Mouse (Mus musculus) cerebellum, postnatal 10 days (tissue): ENCODE data around the gene Il17d.

ENCODE experiments used
- DNase-seq, 2 experiments: peaks; one replicate each; pipeline ENCODE4 v3.0.0; 2021; ENCODE audit warnings: mixed read lengths in 2 of 2

Il17d gene

DNA sequence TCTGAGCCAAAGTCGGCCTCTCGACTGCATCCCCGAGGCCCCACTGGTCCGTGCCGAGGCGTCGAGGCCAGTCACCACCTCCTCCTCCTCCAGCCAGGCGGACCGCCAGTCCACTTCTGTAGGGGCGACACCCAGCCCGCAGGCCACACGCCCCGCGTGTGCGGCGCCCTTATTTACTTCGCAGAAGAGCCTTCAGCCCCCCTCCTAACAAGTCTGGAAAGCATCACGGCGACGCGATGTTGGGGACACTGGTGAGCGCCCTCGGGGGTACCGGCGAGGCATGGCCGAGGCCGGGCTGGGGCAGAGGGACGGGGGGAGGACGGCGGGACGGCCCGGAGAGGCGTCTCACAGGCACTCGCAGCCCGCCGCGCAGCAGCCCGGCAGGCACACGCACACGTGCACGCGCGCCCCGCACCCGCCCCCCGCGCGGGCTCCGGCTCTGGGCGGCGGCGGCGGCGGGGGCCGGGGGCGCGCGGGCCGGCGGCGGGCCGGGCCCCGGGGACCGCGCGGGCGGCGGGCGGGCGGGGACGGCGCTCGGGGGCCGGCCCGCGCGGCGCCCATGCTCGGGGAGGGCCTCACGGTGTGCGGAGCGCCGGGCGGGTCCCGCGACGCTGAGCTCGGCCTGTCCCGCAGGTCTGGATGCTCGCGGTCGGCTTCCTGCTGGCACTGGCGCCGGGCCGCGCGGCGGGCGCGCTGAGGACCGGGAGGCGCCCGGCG lies at the start of gene Il17d:
TSS of gene Il17d (plus strand) at position 107 of the 717 bp plus-strand sequence.
- DNase-seq, result peak; percentile 64 to 65

- peak in 1 of 2 experiments; percentile 8 for DNase-seq
These were observed 49.5 kb upstream of the Il17d start for GRCm38 (mm10) chr14:57475057-57475456.

DNA sequence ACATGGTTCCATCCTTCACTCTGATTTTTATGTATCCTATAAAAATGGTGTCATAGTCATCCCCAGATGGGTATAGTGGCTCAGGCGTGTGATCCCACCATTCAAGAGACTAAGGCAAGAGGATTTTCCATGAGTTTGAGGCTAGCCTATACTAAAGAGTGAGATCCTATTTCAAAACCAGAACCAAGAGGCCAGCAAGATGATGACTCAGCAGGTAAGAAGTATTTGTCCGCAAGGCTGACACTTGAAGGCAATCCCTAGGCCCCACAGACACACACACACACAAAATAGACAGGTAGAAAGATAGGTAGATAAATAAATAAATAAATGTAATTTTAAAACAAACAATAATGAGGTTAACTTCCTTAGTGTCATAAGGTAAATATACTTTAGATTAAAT lies 42.3 kb upstream of the Il17d start:
- DNase-seq, result no peak

GRCm38 (mm10) chr14:57484183-57484582 lies 40.4 kb upstream of the Il17d start:
- DNase-seq, result no peak

DNA sequence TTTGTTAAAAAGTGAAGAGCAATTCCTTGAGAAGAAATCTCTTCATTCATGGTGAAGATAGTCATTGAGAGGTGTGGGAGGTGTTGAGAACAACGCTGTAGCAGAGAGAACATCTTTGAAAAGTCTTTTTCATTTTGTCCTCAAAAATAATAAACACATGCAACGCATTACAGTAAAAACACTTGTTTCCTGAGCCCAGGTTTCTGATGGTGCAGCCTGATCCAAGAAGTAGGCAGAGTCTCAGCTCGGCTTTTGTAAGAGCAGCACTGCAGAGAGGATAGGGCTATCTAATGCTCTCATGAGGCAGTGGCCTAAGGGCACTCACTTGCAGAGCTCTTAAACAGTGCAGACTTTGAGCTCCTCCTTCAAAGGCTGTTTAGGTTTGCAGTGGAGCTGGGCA lies 34.9 kb upstream of the Il17d start:
- no peak for DNase-seq

- no peak for DNase-seq
These were observed 30.7 kb upstream of the Il17d start for GRCm38 (mm10) chr14:57493840-57494239.

DNA sequence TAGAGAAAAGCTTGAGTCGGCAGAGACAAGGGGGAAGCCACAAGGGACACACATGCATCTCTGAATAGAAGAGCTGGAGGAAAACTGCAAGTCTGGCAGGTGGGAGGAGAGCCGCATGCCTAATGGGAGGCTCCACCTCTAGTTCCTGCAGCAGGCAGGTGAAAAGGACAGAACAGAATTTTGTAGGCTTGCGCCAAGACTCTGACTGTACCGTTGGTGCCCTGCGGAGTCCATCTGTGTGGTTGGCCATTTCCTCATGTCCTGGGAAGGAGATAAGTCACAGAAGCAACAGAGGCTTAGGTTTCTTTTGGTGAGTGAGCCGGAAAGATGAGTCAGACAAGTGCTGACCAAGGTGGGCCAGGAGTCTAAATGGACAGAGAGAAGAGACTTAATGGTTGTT lies 20.8 kb upstream of the Il17d start:
- peak; percentile 85 to 88 for DNase-seq

- peak in 1 of 2 experiments; percentile 50 for DNase-seq
These were observed 15.0 kb upstream of the Il17d start for GRCm38 (mm10) chr14:57509554-57509953.

- no peak for DNase-seq
These were observed 9.3 kb upstream of the Il17d start for GRCm38 (mm10) chr14:57515156-57515762.

GRCm38 (mm10) chr14:57517001-57517400 lies 7.6 kb upstream of the Il17d start:
- no peak for DNase-seq

DNA sequence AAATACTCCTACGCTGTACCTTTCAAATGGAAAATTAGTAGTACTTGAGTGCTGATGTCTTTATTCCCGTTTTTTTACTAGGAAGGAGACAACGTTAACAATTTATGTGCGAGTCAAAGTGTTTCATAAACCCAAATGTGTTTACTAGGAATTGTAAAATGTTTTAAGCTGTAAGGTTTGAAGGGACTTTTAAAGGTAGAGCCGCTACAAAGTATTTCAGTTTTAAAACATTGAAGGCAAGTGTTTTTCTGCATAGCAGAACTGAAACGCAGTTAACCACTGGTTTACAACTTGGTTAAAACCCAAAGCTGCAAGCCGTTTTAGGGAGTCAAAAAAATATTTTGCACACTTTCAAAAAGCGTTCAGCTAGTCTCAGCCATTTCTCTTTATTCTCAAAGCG lies 815 bp upstream of the Il17d start:
- no peak for DNase-seq

DNA sequence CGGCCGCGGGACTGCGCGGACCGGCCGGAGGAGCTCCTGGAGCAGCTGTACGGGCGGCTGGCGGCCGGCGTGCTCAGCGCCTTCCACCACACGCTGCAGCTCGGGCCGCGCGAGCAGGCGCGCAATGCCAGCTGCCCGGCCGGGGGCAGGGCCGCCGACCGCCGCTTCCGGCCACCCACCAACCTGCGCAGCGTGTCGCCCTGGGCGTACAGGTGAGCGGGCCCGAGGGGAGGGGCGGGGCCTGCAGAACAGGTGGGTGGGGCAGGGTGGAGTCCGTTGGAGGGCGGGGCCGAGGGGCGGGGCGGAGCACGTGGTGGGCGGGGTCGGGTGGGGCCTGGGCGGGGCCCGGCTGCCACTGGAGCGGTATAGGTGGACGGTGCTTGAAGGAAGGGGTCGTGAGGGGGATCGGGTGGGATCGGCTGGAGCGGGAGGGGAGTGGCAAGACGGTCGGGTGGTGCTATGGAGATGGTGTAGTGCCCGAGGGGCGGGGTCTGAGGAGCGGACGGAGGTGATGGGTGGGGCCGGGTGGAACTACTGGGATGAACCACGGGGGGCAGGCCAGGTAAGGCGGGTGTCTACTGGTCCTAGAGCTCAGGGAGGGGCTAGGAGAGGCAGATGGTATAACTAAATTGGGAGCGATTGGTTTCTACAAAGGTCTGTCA lies 942 bp downstream of the Il17d start:
- peak; percentile 85 to 86 for DNase-seq

- no peak for DNase-seq
These were observed 1.6 kb downstream of the Il17d start for GRCm38 (mm10) chr14:57526050-57526623.

- no peak for DNase-seq
These were observed 2.5 kb downstream of the Il17d start for GRCm38 (mm10) chr14:57527122-57527521.

GRCm38 (mm10) chr14:57527598-57527997 lies 3.0 kb downstream of the Il17d start:
- no peak for DNase-seq

DNA sequence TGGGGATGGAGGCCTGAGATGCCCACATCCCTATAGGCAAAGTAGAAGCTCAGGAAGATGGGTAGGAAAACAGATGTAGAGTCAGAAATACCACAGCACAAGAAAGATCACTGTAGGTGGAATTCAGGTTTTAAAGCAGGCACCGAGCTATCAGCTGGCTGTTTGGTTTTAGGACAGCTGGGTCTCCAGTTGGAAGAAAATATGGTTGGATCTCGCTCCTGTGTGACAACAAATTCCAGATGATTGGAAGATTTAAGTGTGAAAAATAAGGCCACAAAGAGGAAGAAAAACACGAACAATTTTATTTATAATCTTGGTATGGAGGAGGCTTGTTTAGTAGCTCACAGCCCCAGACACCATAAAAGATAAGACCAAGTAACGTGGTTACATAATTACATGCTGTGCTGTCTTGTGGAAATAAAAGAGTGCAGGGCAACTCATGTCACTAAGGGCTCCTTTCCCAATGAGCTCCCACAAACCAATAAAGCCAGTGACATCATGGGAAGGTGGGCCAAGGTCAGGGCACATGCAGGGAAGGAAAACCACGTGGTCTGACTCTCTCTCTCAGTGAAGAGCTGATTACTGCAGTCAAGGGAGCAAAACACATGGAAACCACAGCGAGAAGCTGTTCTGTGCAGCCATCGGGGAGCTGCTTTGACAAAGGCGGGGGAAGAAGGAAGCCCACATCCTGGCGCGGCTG lies 4.7 kb downstream of the Il17d start:
- peak in 1 of 2 experiments; percentile 24 for DNase-seq

DNA sequence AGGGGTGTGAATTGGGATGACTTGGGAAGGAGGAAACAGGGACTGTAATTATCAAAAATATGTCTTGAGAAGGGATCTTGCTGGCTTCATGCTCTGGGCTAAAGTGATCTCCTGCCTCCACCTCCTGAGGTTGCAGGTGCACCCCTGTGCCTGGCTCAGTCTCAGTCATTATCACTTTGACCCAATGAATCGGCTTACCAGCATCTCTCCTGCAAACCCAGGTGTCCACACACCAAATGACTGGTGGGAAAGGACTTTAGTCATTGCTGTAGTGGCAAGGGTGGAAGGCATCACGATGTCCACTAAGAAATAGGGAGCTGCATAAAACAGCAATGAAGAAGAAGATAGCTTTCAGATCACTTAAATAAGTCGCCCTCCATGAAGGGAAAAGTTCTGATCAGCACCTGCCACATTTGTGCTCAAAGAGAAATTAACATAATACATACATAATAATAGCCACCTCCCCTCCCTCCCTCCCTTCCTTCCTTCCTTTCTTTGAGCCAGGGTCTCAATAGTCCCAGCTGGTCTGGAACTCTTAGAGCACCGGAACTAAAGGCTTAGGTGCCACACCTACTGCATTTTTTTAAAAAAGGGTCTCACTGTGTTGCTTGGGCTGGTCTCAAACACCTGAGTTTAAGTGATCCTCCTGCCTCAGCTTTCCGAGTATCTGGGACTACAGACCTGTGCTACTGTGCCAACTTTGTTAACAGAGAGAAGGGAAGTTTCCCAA lies 5.4 kb downstream of the Il17d start:
- no peak for DNase-seq

GRCm38 (mm10) chr14:57532577-57532976 lies 8.0 kb downstream of the Il17d start:
- DNase-seq, result no peak

DNA sequence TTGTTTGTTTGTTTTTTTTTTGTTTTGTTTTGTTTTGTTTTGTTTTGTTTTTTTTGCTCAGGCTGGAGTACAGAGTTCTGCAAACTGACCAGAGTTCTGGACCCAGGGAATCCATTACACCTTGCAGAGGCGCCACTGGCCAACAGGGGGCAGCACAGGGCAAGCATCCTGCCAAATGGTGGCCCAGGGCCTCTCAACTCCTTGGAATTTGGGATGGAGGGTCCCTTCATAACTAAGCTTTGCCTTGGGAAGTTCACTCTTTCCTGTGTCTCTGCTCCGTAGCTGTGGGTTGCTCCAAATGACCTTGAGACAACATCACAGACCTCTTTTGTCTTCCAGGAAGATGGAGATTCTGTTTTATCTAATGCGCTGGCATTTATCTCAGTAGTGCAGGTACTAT lies 8.6 kb downstream of the Il17d start:
- DNase-seq, result peak; percentile 78 to 84

GRCm38 (mm10) chr14:57533841-57534240 lies 9.3 kb downstream of the Il17d start:
- DNase-seq, result peak in 1 of 2 experiments; percentile 18

DNA sequence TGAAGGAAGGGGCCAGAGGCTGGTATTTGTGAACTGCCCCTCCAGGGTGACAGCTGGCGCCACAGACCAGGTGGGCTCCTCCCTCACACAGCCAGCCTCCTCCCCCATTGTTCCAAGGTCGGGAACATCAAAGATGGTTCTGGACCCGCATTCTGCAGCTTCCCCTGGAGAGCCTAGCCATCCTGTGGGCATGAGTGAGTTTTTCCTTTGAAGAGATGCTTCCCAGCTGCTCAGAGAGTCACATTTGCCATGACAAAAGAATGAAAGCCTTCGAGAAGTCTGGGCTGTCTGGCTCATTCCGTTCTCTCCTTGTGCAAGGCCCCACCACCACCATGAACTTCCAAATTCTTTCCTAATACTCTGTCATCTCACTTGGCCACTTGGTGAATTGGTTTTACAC lies 9.8 kb downstream of the Il17d start:
- peak in 1 of 2 experiments; percentile 12 for DNase-seq

DNA sequence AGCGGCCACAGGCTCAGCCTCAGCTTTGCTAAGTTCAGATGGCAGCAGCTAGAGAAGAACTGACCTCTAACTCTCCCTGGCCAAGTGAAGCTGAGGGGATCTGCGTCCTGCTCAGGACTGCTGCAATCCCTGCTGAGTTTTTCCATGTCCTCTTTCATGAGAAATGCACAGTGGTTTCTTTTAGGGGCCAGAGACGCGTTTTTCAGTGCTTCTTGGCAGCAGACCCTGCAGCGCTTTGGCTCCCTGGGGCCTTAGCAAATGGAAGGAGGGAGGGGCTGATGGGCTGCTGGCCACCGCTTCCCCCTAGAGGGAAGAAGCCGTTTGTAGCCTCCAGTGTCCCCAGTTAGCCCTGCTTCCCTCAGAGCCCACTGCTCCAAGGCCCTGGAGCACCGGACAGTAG lies 10.4 kb downstream of the Il17d start:
- DNase-seq, result peak; percentile 58 to 72
